ENCODE assay signal across 26 mouse cellular contexts in the genomic region with DNA sequence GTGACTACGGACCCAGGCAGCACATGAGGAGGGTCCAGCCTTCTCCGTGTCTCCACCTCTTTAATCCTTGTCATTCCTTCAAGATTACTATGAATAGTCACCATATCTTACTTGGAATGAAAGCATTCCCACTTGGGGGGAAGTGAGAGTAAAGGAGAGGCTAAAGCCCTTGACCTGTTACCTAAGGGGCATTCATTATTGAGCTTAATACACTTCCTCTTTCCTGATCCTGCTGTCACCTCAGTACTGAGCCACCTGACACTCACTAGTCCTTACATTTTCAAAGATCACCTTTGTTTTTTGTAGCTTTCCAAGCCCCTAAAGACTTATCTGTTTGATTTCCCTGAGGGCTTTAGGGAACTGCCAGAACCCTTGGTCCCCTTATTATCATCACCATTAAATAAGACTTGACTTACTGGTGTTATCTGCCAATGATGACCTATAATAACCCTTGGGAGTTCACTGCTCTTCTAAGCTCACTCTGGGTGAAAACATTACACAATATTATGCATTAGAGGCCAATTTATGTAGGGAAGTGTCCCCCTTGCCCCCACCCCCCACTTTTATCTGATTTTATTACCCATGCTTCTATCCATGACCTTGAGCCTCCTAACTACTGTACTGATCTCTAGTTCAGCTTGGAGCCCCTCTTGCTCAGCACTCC. TPM values are rescaled to one million over a fixed set of nuclear protein-coding genes. Genes with fewer than 3 reads are reported as not detected.
A peak's percentile ranks its signal among the peaks of the same experiment; 100 is the strongest.
DNase-seq lines count a peak whose midpoint lies in the region; ATAC-seq and TF ChIP-seq lines count a peak whose summit lies in the region.
"Had no signal": no experiment of that assay in that cellular context is flagged by ENCODE, and none has a peak within 500 bp of the region (broad histone marks: within the 10 kb centered on the region; RNA-seq: fewer than 3 reads in every experiment).

No protein-coding gene starts in this region.

- H3K4me3 ChIP-seq in liver, adult 2 months (ENCODE audit: insufficient read depth, low read depth, low read length), result no peak overlapping the region
- no peak overlapping the region for H3K4me3 ChIP-seq in liver, embryonic 11.5 days (ENCODE audit: low read depth, low read length)
- H3K4me3 ChIP-seq: embryonic facial prominence, embryonic 12.5 days; gastrocnemius, adult 2 months; heart, embryonic 10.5 days; heart, embryonic 15.5 days; hindbrain, embryonic 10.5 days had no signal

- ATAC-seq in liver, embryonic 11.5 days (replicated peaks; ENCODE audit: low FRiP score), result no peak
- ATAC-seq in common myeloid progenitor, adult 5-6 weeks (replicated peaks; ENCODE audit: low read depth, poor library complexity, severe bottlenecking), result peak; percentile 66; the same call in 1 of the 2 replicates
- peak; percentile 81 for ATAC-seq in megakaryocyte, adult 5-6 weeks (ENCODE audit: poor library complexity, severe bottlenecking)
- ATAC-seq: forebrain, embryonic 16.5 days had no signal

- H3K27me3 ChIP-seq in liver, adult 2 months (ENCODE audit: control insufficient read depth, insufficient read depth, low read length), result no peaks in the 10 kb centered on the region
- H3K27me3 ChIP-seq in liver, embryonic 11.5 days (replicated peaks; ENCODE audit: control insufficient read depth, insufficient read depth, low read length), result no peaks in the 10 kb centered on the region
- H3K27me3 ChIP-seq: embryonic facial prominence, embryonic 12.5 days; heart, embryonic 15.5 days had no signal

- 79% methylated on average over 2 of the region's 2 CpGs for WGBS in liver, adult 2 months
- WGBS in liver, embryonic 11.5 days, result 87% methylated on average over 2 of the region's 2 CpGs

- peak; percentile 86 for DNase-seq in liver, adult 2 months (ENCODE audit: extremely low read depth, low read depth, low spot score)
- no peak for DNase-seq in liver, embryonic 11.5 days (ENCODE audit: low spot score)
- DNase-seq in A20 (ENCODE audit: low read depth, low spot score), result peak; percentile 32
- DNase-seq in right cerebral cortex, postnatal 4 days, result no peak
- no peak for DNase-seq in frontal cortex, postnatal 36 days (ENCODE audit: low spot score in 2 of 2)
- DNase-seq: adrenal gland, postnatal 10 days; cerebellum, adult 11 months; cerebellum, adult 8-10 months; cerebellum, postnatal 14 days; gastrocnemius, adult 2 months; gastrocnemius, postnatal 25 days; heart, adult 18-20 months; heart, postnatal 14 days had no signal

- no peak for TF ChIP-seq CTCF in liver, adult 2 months (IDR thresholded peaks at IDR 0.05; ENCODE audit: low read depth, low read length)

- no peak overlapping the region for H3K4me2 ChIP-seq in liver, embryonic 11.5 days
- H3K4me2 ChIP-seq: embryonic facial prominence, embryonic 12.5 days; heart, embryonic 15.5 days; hindbrain, embryonic 14.5 days had no signal

- H3K4me1 ChIP-seq in liver, adult 2 months (ENCODE audit: control insufficient read depth, insufficient read depth, low read length), result peaks cover 26% of the 10 kb centered on the region
- 0 out of 2 replicates have a peak, but pooled peaks cover 4% of the 10 kb centered on the region for H3K4me1 ChIP-seq in liver, embryonic 11.5 days (replicated peaks; ENCODE audit: control insufficient read depth, insufficient read depth, low read length)
- H3K4me1 ChIP-seq: embryonic facial prominence, embryonic 12.5 days; heart, embryonic 15.5 days; hindbrain, embryonic 10.5 days had no signal

- TF ChIP-seq POLR2A in liver, adult 2 months (IDR thresholded peaks at IDR 0.05; ENCODE audit: extremely low read depth, insufficient read depth, low read length), result no peak

- H3K27ac ChIP-seq in liver, adult 2 months (replicated peaks; ENCODE audit: insufficient read depth, low read depth, low read length), result peak overlapping the region; percentile 54
- no peak overlapping the region for H3K27ac ChIP-seq in liver, embryonic 11.5 days (ENCODE audit: low read depth, low read length)
- H3K27ac ChIP-seq: embryonic facial prominence, embryonic 12.5 days; gastrocnemius, adult 2 months; heart, embryonic 10.5 days; heart, embryonic 15.5 days; hindbrain, embryonic 10.5 days; hindbrain, embryonic 14.5 days had no signal

- H3K79me2 ChIP-seq in liver, adult 2 months (ENCODE audit: control insufficient read depth, insufficient read depth, low read length), result no peaks in the 10 kb centered on the region

- no peaks in the 10 kb centered on the region for H3K9me3 ChIP-seq in liver, embryonic 11.5 days (ENCODE audit: control insufficient read depth, low read length)
- H3K9me3 ChIP-seq: embryonic facial prominence, embryonic 12.5 days; G1E; heart, embryonic 10.5 days; heart, embryonic 15.5 days; hindbrain, embryonic 10.5 days had no signal

- H3K36me3 ChIP-seq in liver, adult 2 months (ENCODE audit: control insufficient read depth, insufficient read depth, low read length), result no peaks in the 10 kb centered on the region
- no peaks in the 10 kb centered on the region for H3K36me3 ChIP-seq in liver, embryonic 11.5 days (ENCODE audit: control insufficient read depth, insufficient read depth, low read length)
- H3K36me3 ChIP-seq: embryonic facial prominence, embryonic 12.5 days; G1E; heart, embryonic 10.5 days; heart, embryonic 15.5 days; hindbrain, embryonic 10.5 days had no signal

- no peak overlapping the region for H3K9ac ChIP-seq in liver, adult 2 months (ENCODE audit: low read depth, low read length)
- no peak overlapping the region for H3K9ac ChIP-seq in liver, embryonic 11.5 days (ENCODE audit: low read depth, low read length)
- H3K9ac ChIP-seq: embryonic facial prominence, embryonic 12.5 days; heart, embryonic 15.5 days; hindbrain, embryonic 14.5 days had no signal

RNA-seq across cellular contexts. Expression of gene Hsd17b11, which starts 10.8 kb away (rescaled TPM):
- total RNA-seq in liver, adult 2 months (2014; rRNA removed), result 119 and 154 TPM in 2 replicates
- 72.7 and 78.8 TPM in 2 replicates for polyA plus RNA-seq in liver, adult 2 months (2012; rRNA removed)
- polyA plus RNA-seq in liver, embryonic 11.5 days (2014; fragmentation: Nextera tagmentation; extraction: Ambion mirVana), result 1.7 and 2.5 TPM in 2 replicates
- 40.1 and 54.7 TPM in 2 replicates for total RNA-seq in common myeloid progenitor, adult 5-6 weeks (2017)
- total RNA-seq in megakaryocyte, adult 5-6 weeks (2015), result 81.4 and 90.7 TPM in 2 replicates
- total RNA-seq in megakaryocyte, adult 5-6 weeks (2017), result 97.2 and 115 TPM in 2 replicates

RNA-seq across cellular contexts. Expression of gene Nudt9, which starts 13.5 kb away (rescaled TPM):
- 36.6 and 40.3 TPM in 2 replicates for total RNA-seq in liver, adult 2 months (2014; rRNA removed)
- 39.7 and 48.5 TPM in 2 replicates for polyA plus RNA-seq in liver, adult 2 months (2012; rRNA removed)
- 103 and 110 TPM in 2 replicates for polyA plus RNA-seq in liver, embryonic 11.5 days (2014; fragmentation: Nextera tagmentation; extraction: Ambion mirVana)
- 62.6 and 65.2 TPM in 2 replicates for total RNA-seq in common myeloid progenitor, adult 5-6 weeks (2017)
- total RNA-seq in megakaryocyte, adult 5-6 weeks (2015), result 17.9 and 22.9 TPM in 2 replicates
- total RNA-seq in megakaryocyte, adult 5-6 weeks (2017), result 31.4 and 34.2 TPM in 2 replicates

RNA-seq across cellular contexts. Expression of gene Gm17660, which starts 44.8 kb away (rescaled TPM):
- total RNA-seq in liver, adult 2 months (2014; rRNA removed), result not detected in 2 replicates
- not detected in 2 replicates for polyA plus RNA-seq in liver, adult 2 months (2012; rRNA removed)
- polyA plus RNA-seq in liver, embryonic 11.5 days (2014; fragmentation: Nextera tagmentation; extraction: Ambion mirVana), result not detected in 2 replicates
- not detected in 2 replicates for total RNA-seq in common myeloid progenitor, adult 5-6 weeks (2017)
- not detected in 2 replicates for total RNA-seq in megakaryocyte, adult 5-6 weeks (2015)
- not detected in 2 replicates for total RNA-seq in megakaryocyte, adult 5-6 weeks (2017)
- total RNA-seq: adrenal gland, postnatal 10 days; adrenal gland, postnatal 4 days; G1E; gastrocnemius, adult 2 months; gastrocnemius, postnatal 25 days; heart, adult 18-20 months; heart, postnatal 14 days had no signal
- polyA plus RNA-seq: brain, embryonic 14.5 days; cortical plate, adult 2 months; embryonic facial prominence, embryonic 12.5 days; forebrain, embryonic 11.5 days; forebrain, embryonic 16.5 days; G1E; heart, embryonic 10.5 days; hindbrain, embryonic 10.5 days; hindbrain, embryonic 14.5 days had no signal

RNA-seq across cellular contexts. Expression of gene Hsd17b13, which starts 55.4 kb away (rescaled TPM):
- total RNA-seq in liver, adult 2 months (2014; rRNA removed), result 252 and 339 TPM in 2 replicates
- polyA plus RNA-seq in liver, adult 2 months (2012; rRNA removed), result 179 and 226 TPM in 2 replicates
- 0.32 TPM in 1 of 2 replicates, not detected in the other for polyA plus RNA-seq in liver, embryonic 11.5 days (2014; fragmentation: Nextera tagmentation; extraction: Ambion mirVana)
- not detected in 2 replicates for total RNA-seq in common myeloid progenitor, adult 5-6 weeks (2017)
- total RNA-seq in megakaryocyte, adult 5-6 weeks (2015), result not detected in 2 replicates
- not detected in 2 replicates for total RNA-seq in megakaryocyte, adult 5-6 weeks (2017)
- total RNA-seq: G1E; gastrocnemius, adult 2 months; gastrocnemius, postnatal 25 days; heart, adult 18-20 months; heart, postnatal 14 days had no signal
- polyA plus RNA-seq: brain, embryonic 14.5 days; embryonic facial prominence, embryonic 12.5 days; forebrain, embryonic 11.5 days; forebrain, embryonic 16.5 days; G1E; heart, embryonic 10.5 days; heart, embryonic 15.5 days; hindbrain, embryonic 10.5 days; hindbrain, embryonic 14.5 days had no signal

Comparison
In these comparisons a context has a peak if more than half of its experiments do, and no peak if none do; other contexts are left out.
1. DNase-seq: peak in liver, adult 2 months (single experiment) and A20 (single experiment); none in liver, embryonic 11.5 days (single experiment), right cerebral cortex, postnatal 4 days (single experiment) and frontal cortex, postnatal 36 days (0 of 2).